Mouse (Mus musculus): Measurements from ENCODE around the gene Olfr394.
"Not testable (repeated sequence)": the region's sequence is repeated elsewhere in the genome, so short reads cannot be mapped to it uniquely, and the experiment has no call there.

The Olfr394 gene

GRCm38 (mm10) chr11:73890671-73891070, at the start of gene Olfr394:
Gene Olfr394 (minus strand): TSS chr11:73890771.
- no peak for DNase-seq (ENCODE audit: low spot score in 2 of 2)

GRCm38 (mm10) chr11:73936377-73936776, 45.8 kb upstream of the Olfr394 start, which contains the start of gene Olfr23:
Gene Olfr23 (plus strand): TSS chr11:73936677.
- DNase-seq (ENCODE audit: low spot score in 2 of 2), result no peak

- DNase-seq (ENCODE audit: low spot score in 2 of 2), result not testable (repeated sequence)
Measured at GRCm38 (mm10) chr11:73909199-73909598, 18.6 kb upstream of the Olfr394 start, which contains the start of gene Olfr395. Gene Olfr395 (minus strand): TSS chr11:73909299.

GRCm38 (mm10) chr11:73851354-73851753, 39.2 kb downstream of the Olfr394 start, which contains the start of gene Olfr393:
Gene Olfr393 (minus strand): TSS chr11:73851454.
- DNase-seq (ENCODE audit: low spot score in 2 of 2), result no peak

Data from thymus, postnatal 10 days (tissue).